Mouse (Mus musculus): ENCODE measurements at regions not wholly inside any gene's neighbourhood (a gene's known extent, or its start where the extent isn't known, plus 50 kb on each side); places are given as distances from the start of the nearest gene placed in this dataset.

DNA sequence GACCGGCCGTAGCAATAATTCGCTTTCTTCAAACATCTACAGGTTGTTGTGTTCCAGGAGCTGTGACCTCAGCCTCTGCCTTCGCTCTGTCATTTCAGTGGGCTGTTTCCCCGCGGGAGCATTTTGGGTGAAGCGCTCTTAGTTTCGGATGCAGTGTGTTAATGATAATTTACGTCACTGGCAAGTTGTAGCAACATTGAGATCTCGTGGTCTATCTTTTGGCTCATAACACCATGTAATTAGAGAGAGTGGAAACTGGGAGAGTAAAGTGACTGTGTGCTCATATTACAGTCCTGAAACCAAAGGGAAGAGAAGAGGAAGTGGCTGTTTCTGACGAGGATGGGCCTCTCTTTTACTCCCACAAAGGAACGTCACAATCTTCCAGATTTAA is 171.4 kb upstream of the Map3k1 start:
- no peak for TF ChIP-seq CTCF (IDR thresholded peaks at IDR 0.05; ENCODE audit: control insufficient read depth, insufficient read depth, insufficient read length)
- TF ChIP-seq MYOD1 (IDR thresholded peaks at IDR 0.05; ENCODE audit: control insufficient read depth, insufficient read length, low read depth): no peak
- no peak for TF ChIP-seq MAX (IDR thresholded peaks at IDR 0.05)
